Mouse (Mus musculus) telencephalon, adult 2 months (tissue): ENCODE results near the gene Iqcn.

Experiments
- DNase-seq: peaks from one replicate; pipeline ENCODE4 v3.0.0-alpha.2; 2011; ENCODE audit warnings: low read depth, low spot score

Iqcn gene

GRCm38 (mm10) chr8:70678679-70679078 is 24.6 kb upstream of the Iqcn start:
- DNase-seq: no peak

GRCm38 (mm10) chr8:70679404-70679803 is 23.9 kb upstream of the Iqcn start:
- no peak for DNase-seq

DNA sequence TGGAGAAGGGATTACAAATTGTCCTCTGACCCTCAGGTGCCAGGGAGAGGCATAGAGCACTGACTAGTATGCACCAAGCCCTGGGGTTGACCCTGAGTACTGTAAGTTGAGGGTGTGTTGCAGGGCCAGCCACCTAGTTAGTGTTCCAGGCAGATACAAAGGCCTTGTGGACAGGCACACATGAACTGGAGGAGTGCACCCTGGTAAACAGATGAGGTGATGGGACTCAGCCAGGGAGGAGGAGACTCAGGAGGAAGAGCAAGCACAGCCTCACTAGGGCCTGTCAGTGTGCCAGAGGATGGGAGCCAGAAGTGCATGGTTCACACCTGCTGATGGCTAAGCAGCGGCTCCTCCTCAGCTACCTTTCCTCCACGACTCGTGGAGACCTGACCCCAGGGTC is 23.2 kb upstream of the Iqcn start:
- DNase-seq: no peak

DNA sequence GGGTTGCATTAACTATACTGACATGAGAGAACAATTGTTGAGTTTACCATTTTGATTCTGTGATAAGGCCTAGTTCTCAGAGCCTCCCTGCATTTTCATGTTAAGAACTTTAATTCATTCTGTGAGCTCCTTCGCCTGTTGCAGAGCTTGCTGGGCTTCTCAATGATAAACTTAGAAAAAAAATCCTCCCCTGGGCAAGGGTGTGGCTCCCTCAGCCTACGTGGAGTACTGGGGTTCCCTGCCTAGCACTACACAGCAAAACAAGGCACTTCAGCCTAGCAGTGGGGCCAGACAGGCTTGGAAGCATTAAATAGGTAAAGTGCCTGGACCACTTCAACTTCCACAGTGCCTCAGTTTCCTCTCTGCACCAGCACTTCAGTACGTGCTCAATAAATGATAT is 21.8 kb upstream of the Iqcn start:
- DNase-seq: no peak

DNA sequence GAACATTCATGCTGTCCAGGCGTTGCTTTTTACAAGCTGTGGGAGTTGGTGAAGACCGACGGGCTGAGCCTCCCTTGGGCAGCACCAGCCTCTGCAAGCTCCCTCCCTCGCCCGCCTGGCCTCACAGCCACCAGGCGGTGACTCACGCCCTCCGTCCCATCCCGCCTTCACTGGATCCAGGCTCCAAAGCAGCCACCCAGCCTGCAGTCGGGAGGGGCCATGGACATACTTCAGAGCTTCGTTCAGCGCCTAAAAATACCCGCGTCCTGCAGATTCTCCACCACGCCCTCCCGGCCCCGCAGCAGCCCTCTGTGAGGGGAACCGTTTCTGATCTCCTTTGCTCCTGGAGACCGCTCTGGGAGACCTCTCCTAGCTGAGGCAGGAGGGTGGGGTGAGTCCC is 21.1 kb upstream of the Iqcn start:
- DNase-seq: no peak

- DNase-seq: no peak
These were observed 20.6 kb upstream of the Iqcn start for GRCm38 (mm10) chr8:70682692-70683091.

GRCm38 (mm10) chr8:70684291-70684690 is 19.0 kb upstream of the Iqcn start:
- DNase-seq: peak; percentile 84

DNA sequence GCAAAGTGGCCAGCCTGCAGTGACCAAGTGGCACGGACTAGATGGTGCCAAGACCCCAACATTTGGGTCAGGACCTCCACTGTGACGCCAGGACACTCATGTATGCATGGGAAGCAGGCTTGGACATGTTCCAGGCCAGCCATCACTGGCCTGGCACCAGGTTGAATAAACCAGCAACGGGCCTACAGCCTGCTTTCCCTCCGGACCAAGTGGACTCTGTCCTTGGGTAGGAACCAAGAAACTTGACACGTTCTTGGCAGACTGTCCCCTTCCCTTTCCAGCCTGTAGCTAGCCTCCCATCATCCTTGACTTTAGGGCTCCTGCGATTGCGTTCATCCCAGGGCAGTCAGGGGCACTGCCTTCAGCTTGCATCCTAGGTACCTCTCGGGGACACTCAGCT is 15.7 kb upstream of the Iqcn start:
- no peak for DNase-seq

DNA sequence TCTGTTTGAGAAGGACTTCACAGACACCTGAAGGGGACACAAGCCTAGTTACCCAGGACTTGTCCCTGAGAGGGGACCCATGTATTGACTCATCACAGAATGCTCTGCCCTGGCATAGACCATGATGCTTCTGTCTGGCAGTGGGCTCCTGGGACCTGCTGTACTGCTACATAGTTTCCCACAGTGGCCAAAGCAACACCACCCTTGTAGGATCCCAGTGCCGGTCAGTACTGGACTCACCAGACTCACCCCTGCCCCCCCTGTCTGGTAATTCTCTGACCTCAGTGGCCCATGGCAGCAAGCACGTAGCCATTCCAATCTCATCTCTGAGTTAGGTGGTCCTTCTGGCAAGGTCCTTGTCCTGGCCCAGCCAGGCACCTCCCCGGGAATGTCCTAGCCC is 15.1 kb upstream of the Iqcn start:
- DNase-seq: no peak

DNA sequence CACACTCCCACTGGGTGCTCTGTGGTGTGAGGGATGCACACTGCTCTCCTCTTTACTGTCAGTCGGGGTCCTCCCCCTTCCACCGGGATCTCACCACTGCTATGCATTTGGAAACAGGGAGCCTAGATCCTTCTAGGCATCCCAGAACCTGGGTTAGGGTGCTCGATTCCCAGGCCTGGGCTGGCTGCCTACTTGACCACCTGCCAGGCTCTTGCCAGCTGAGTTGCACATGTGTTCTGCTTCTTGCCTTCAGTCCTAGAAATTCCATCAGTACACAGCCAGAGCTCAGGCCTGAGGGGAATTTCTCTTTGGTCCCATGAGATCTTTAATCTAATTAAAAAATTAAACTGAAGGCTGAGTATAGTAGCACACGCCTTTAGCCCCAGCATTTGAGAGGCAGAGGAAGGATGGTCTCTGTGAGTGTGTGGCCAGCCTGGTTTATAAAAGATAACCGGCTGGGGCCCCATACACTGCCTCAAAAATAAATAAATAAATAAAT is 13.3 kb upstream of the Iqcn start:
- DNase-seq: no peak

DNA sequence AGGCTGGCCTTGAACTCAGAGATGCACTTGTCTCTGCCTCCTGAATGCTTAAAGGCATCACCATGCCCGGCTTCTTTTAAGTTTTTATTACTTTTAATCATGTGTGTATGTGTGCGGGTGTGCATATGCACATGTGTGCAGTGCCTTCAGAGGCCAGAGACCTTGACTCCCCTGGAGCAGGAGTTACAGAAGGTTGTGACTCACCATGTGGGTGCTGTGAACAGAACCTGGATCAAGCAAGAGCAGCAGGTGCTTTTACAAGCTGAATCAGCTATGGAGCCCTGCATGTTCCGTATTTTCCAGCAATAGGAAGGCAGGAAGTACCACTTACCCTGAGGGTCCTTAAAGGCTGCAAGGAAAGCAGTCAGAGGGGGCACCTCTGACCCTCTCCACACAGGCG is 12.0 kb upstream of the Iqcn start:
- DNase-seq: no peak

DNA sequence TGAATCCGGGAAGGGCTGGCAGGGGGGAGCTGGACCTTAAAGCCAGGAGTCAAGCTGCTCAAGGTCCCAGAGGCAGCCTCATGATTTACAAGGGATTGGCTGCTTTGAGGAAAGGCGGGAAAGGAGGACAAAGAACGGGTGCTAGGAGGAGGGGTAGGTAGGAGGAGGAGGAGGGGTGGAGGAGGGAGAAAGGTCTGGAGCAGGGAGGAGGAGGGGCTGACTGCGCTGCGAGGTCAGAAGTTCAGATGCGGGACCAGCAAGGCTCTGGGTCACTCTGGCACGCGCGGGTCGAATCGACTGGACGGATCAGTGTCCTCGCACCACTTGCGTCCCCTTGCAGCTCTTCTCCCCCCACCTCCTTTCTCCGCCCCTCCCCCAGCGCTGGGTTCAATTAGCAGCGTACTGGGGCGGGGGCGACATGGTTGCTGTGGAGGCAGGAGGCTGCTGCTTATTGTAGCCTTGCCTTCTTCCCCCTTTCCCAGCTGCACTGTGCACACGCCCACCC is 11.5 kb upstream of the Iqcn start:
- DNase-seq: no peak

- no peak for DNase-seq
These were observed 9.6 kb upstream of the Iqcn start for GRCm38 (mm10) chr8:70693636-70694035.

DNA sequence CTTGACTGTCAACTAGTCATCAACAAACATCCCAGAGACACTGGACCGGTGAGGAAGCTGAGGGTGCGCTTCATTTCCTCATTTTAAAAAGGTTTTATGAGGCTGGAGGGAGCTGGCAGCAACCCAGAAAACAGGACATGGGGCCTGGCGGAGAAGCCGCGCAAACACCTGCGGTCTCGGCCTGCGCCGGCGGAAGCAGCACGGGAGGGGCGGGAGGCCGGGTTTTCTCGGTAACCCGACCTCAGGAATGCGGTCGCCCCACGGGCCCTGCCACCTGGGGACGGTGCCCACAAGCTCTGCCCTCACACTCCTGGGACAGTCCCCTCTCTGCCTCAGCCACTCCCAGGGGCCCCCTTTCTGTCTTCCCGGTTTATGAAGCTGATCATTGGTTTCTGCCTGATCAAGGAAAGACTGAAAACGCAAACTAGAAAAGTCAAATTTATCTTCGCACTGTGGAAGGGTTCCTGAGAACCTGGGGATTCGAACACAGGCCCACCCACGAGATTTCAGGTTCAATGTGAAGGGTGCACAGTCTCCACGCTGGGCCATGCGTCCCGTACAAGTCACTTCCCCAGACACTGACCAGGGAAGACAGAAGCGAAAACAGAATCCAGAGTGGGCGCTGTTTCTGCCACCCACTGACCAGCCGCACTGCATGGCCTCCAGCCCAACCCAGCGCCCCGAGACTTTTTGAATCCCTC is 7.8 kb upstream of the Iqcn start:
- no peak for DNase-seq

DNA sequence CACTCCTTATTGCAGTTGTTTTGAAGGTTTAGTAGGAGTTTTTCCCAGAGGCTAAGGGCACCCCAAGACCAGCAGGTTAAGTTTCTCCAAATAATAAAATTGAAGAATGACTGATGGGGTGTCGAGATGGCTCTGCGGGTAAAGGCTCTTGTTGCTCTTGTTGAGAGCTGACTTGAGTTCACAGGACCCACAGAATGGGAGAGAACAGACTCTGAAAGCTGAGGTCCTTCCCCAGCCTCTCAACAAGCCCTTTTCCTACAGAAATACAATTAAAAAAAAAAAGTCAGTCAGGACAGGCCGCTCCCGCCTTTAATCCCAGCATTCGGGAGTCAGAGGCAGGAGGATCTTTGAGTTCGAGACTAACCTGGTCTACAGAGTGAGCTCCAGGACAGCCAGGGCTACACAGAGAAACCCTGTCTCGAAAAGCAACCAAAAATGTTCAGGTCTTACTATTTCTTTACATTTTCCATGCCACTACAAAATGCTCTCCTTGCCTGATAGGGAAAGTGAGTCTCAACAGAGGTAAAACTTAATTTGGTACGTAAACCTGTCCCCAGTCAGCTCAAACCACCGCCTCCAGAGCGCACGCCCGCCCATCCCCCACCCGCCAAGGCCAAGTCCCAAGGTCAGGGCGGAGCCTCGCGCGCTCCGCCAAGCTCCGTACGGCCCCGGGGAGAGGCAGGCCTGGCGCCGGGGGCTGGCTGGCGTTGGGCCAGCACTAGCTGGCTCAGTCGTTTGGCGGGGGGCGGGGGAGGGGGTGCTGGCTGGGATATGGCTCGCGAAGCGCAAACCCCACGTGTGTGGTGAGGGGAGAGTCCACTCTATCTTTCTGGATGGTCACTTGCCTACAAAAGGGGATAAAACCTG is 7.0 kb upstream of the Iqcn start:
- DNase-seq: no peak

- no peak for DNase-seq
These were observed 6.3 kb upstream of the Iqcn start for GRCm38 (mm10) chr8:70696946-70697345.

- DNase-seq: no peak
These were observed 5.6 kb upstream of the Iqcn start for GRCm38 (mm10) chr8:70697366-70698250.

DNA sequence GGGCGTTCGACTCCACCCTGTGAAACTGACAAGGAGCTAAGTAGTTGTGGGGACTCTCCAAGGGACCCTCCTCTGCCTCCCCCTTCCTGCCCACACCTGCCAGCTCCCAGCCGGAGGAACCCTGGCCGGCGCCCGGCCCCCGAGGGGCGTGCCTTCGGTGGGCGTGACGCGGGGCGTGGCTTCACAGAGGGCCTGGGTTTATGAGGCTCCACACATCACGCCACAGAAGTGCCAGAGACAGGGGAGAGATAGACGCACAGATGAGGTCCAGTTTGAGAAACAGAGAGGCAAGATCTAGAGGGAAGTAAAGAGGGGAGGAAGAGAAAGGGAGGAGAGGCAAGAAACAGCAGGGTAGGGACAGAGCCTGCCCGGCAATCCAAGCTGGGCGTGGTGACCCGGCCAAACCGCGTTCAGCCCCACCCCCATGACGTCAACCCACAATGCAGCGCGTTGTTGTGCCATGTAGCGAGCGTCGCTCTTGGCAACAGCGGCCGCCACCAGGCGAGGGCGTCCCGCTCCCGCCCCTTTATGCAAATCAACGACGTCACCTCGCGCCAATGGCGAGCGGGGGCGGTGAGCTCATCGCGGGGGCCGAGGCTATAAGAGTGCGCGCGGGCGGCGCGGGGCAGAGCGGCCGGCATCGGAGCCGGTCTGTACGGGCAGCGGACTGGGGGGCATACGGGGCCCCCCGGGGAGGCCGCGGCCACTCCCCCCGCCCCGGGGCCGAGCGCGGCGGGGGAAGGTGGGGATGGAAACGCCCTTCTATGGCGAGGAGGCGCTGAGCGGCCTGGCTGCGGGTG is 4.7 kb upstream of the Iqcn start, which contains the start of gene Jund:
TSS of gene Jund (plus strand) at position 640 of the 800 bp plus-strand sequence.
- DNase-seq: peak; percentile 97

- DNase-seq: no peak
These were observed 4.0 kb upstream of the Iqcn start for GRCm38 (mm10) chr8:70699116-70699833.
